9 mouse cellular contexts compared by ENCODE assay signal in the genomic region with DNA sequence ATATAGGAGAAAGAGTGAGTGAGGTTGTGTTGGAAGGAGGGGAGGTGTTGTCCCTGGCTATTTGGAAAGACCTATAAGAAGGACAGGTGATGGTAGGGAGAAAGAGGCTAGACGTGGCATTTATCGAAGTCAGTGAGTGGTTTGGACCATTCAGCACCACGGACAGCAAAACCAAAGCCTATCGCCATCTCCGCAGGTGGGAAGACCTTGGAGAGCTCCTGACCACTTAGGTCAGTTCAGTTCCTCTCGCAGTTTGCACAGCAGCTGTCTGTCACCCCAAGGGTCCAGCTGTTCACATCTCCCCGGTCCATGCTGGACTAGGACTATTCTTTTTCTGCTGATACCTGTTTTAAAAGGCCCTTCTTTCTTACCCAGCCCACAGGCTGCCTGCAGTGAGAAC. TPM values are rescaled to one million over a fixed set of nuclear protein-coding genes. Genes with fewer than 3 reads are reported as not detected.
DNase-seq lines count a peak whose midpoint lies in the region; ATAC-seq and TF ChIP-seq lines count a peak whose summit lies in the region.
"Had no signal": no experiment of that assay in that cellular context is flagged by ENCODE, and none has a peak within 500 bp of the region (broad histone marks: within the 10 kb centered on the region; RNA-seq: fewer than 3 reads in every experiment).

No protein-coding gene starts in this region.

- peak; percentile 37 for DNase-seq in midbrain, embryonic 10.5 days (ENCODE audit: low spot score)
- peak; percentile 70 for DNase-seq in adipocyte (ENCODE audit: low spot score)
- peak; percentile 44 for DNase-seq in kidney, adult 2 months
- peak; percentile 31 to 62 for DNase-seq in lung, postnatal 4 days
- no peak for DNase-seq in cerebellum, adult 8-10 months
- DNase-seq in layer of hippocampus, adult 18-20 months (ENCODE audit: low spot score in 2 of 2) = no peak
- no peak for DNase-seq in cerebellum, postnatal 4 days (ENCODE audit: low spot score in 2 of 2)

- no peak for TF ChIP-seq CTCF in kidney, adult 2 months (conservative IDR thresholded peaks at IDR 0.05; ENCODE audit: insufficient read depth, insufficient read length, low read depth, low read length)

- H3K4me3 ChIP-seq in midbrain, embryonic 10.5 days = no peak overlapping the region
- H3K4me3 ChIP-seq in midbrain, embryonic 15.5 days = no peak overlapping the region
- H3K4me3 ChIP-seq in kidney, adult 2 months (ENCODE audit: insufficient read depth, low read depth, low read length) = no peak overlapping the region
- H3K4me3 ChIP-seq: neural tube, embryonic 13.5 days had no signal

- H3K9me3 ChIP-seq in midbrain, embryonic 10.5 days (replicated peaks) = no peaks in the 10 kb centered on the region
- no peaks in the 10 kb centered on the region for H3K9me3 ChIP-seq in midbrain, embryonic 15.5 days
- H3K9me3 ChIP-seq: neural tube, embryonic 13.5 days had no signal

- no peak for TF ChIP-seq POLR2A in kidney, adult 2 months (IDR thresholded peaks at IDR 0.05; ENCODE audit: low read depth, low read length)

- H3K27me3 ChIP-seq in midbrain, embryonic 10.5 days (ENCODE audit: low read depth, poor library complexity, severe bottlenecking) = no peaks in the 10 kb centered on the region
- H3K27me3 ChIP-seq in midbrain, embryonic 15.5 days (replicated peaks) = no peaks in the 10 kb centered on the region
- H3K27me3 ChIP-seq in kidney, adult 2 months (replicated peaks; ENCODE audit: control insufficient read depth, insufficient read depth, low read length) = no peaks in the 10 kb centered on the region

- ATAC-seq in midbrain, embryonic 15.5 days (replicated peaks) = no peak

- 15% methylated on average over 7 of the region's 7 CpGs for WGBS in midbrain, embryonic 10.5 days
- WGBS in midbrain, embryonic 15.5 days = 17% methylated on average over 7 of the region's 7 CpGs
- WGBS in kidney, adult 2 months = 12% methylated on average over 7 of the region's 7 CpGs

- H3K36me3 ChIP-seq in midbrain, embryonic 10.5 days = no peaks in the 10 kb centered on the region
- no peaks in the 10 kb centered on the region for H3K36me3 ChIP-seq in midbrain, embryonic 15.5 days (replicated peaks)
- no peaks in the 10 kb centered on the region for H3K36me3 ChIP-seq in kidney, adult 2 months (ENCODE audit: control insufficient read depth, insufficient read depth, low read length)
- H3K36me3 ChIP-seq: neural tube, embryonic 13.5 days had no signal

- no peak overlapping the region for H3K27ac ChIP-seq in midbrain, embryonic 10.5 days (replicated peaks)
- H3K27ac ChIP-seq in midbrain, embryonic 15.5 days = no peak overlapping the region
- H3K27ac ChIP-seq in kidney, adult 2 months (ENCODE audit: insufficient read depth, low read depth, low read length) = no peak overlapping the region
- H3K27ac ChIP-seq: neural tube, embryonic 13.5 days had no signal

- no peak overlapping the region for H3K4me2 ChIP-seq in midbrain, embryonic 15.5 days
- H3K4me2 ChIP-seq: neural tube, embryonic 13.5 days had no signal

- peaks cover 11% of the 10 kb centered on the region; the same call in 1 of the 2 replicates for H3K4me1 ChIP-seq in midbrain, embryonic 10.5 days
- H3K4me1 ChIP-seq in midbrain, embryonic 15.5 days = no peaks in the 10 kb centered on the region
- no peaks in the 10 kb centered on the region for H3K4me1 ChIP-seq in kidney, adult 2 months (ENCODE audit: control insufficient read depth, insufficient read depth, low read length)
- H3K4me1 ChIP-seq: neural tube, embryonic 13.5 days had no signal

- H3K9ac ChIP-seq in midbrain, embryonic 15.5 days = no peak overlapping the region
- H3K9ac ChIP-seq: neural tube, embryonic 13.5 days had no signal

RNA-seq across cellular contexts. Expression of gene Crhr2, which starts 24.5 kb away (rescaled TPM):
- 0.21 and 0.30 TPM in 2 replicates for polyA plus RNA-seq in midbrain, embryonic 10.5 days (2016; fragmentation: Nextera tagmentation; extraction: Ambion mirVana)
- 1.3 and 2.2 TPM in 2 replicates for polyA plus RNA-seq in midbrain, embryonic 15.5 days (2015; fragmentation: Nextera tagmentation; extraction: Ambion mirVana)
- 0.98 and 1.5 TPM in 2 replicates for polyA plus RNA-seq in kidney, adult 2 months (2012; rRNA removed)
- 1 to 10 TPM; 2.3 to 4.9 TPM for total RNA-seq in layer of hippocampus, adult 18-20 months (2021)

Comparison
In these comparisons a context has a peak if more than half of its experiments do, and no peak if none do; other contexts are left out.
1. DNase-seq: peak in midbrain, embryonic 10.5 days (single experiment), adipocyte (single experiment), kidney, adult 2 months (single experiment) and lung, postnatal 4 days (2 of 2); none in cerebellum, adult 8-10 months (single experiment), layer of hippocampus, adult 18-20 months (0 of 2) and cerebellum, postnatal 4 days (0 of 2).